Mouse (Mus musculus): Measurements from ENCODE around the gene Axdnd1. TPM values are rescaled to one million over a fixed set of nuclear protein-coding genes. Genes with fewer than 3 reads are reported as not detected.
A peak's percentile ranks its signal among the peaks of the same experiment; 100 is the strongest.
"Not testable (repeated sequence)": the region's sequence is repeated elsewhere in the genome, so short reads cannot be mapped to it uniquely, and the experiment has no call there.

Axdnd1 gene
- polyA plus RNA-seq, 1 experiment, result 0.20 TPM

- WGBS, result under 1% methylated on average over 85 of the region's 85 CpGs
- Histone ChIP-seq H3K4me1 (ENCODE audit: control insufficient read depth, insufficient read depth, low read length) (0 out of 2 replicates have a peak, but pooled peaks cover 3% of the 10 kb centered on the region), H3K4me3 (replicated peaks; ENCODE audit: extremely low read depth, low read depth, low read length) (peak within 1 kb of the TSS; percentile 55)
- TF ChIP-seq POLR2A (IDR thresholded peaks at IDR 0.05; ENCODE audit: borderline replicate concordance, extremely low read depth, low read depth, low read length), result no peak
- TF ChIP-seq CTCF (IDR thresholded peaks at IDR 0.05; ENCODE audit: insufficient read depth, low read length), result no peak
- DNase-seq, result peak; percentile 28
Measured at GRCm38 (mm10) chr1:156302911-156303749, 117.8 kb downstream of the Axdnd1 start, which contains the start of gene Tdrd5. TSS of gene Tdrd5 (minus strand) at chr1:156303664.

GRCm38 (mm10) chr1:156290016-156290415 lies 130.9 kb downstream of the Axdnd1 start:
- 92% methylated on average over 6 of the region's 6 CpGs for WGBS
- TF ChIP-seq CTCF (IDR thresholded peaks at IDR 0.05; ENCODE audit: insufficient read depth, low read length) (no peak), POLR2A (IDR thresholded peaks at IDR 0.05; ENCODE audit: borderline replicate concordance, extremely low read depth, low read depth, low read length) (no peak)
- no peak for DNase-seq
- no peak overlapping the region for H3K4me3 ChIP-seq (replicated peaks; ENCODE audit: extremely low read depth, low read depth, low read length)
- H3K4me1 ChIP-seq (ENCODE audit: control insufficient read depth, insufficient read depth, low read length), result no peaks in the 10 kb centered on the region

GRCm38 (mm10) chr1:156289222-156289587 lies 131.8 kb downstream of the Axdnd1 start:
- H3K4me3 ChIP-seq (replicated peaks; ENCODE audit: extremely low read depth, low read depth, low read length); H3K4me1 ChIP-seq (ENCODE audit: control insufficient read depth, insufficient read depth, low read length); DNase-seq: not testable (repeated sequence)
- 63% methylated on average over 10 of the region's 10 CpGs for WGBS

- no peak overlapping the region for H3K4me3 ChIP-seq (replicated peaks; ENCODE audit: extremely low read depth, low read depth, low read length)
- no peaks in the 10 kb centered on the region for H3K4me1 ChIP-seq (ENCODE audit: control insufficient read depth, insufficient read depth, low read length)
- WGBS, result 75% methylated on average over 9 of the region's 9 CpGs
- no peak for DNase-seq
- TF ChIP-seq CTCF (IDR thresholded peaks at IDR 0.05; ENCODE audit: insufficient read depth, low read length), result no peak
- TF ChIP-seq POLR2A (IDR thresholded peaks at IDR 0.05; ENCODE audit: borderline replicate concordance, extremely low read depth, low read depth, low read length), result no peak
Measured at GRCm38 (mm10) chr1:156288556-156289221, 132.3 kb downstream of the Axdnd1 start.

- 73% methylated on average over 5 of the region's 5 CpGs for WGBS
- TF ChIP-seq CTCF (IDR thresholded peaks at IDR 0.05; ENCODE audit: insufficient read depth, low read length) (no peak), POLR2A (IDR thresholded peaks at IDR 0.05; ENCODE audit: borderline replicate concordance, extremely low read depth, low read depth, low read length) (no peak)
- no peak for DNase-seq
- H3K4me1 ChIP-seq (ENCODE audit: control insufficient read depth, insufficient read depth, low read length), result no peaks in the 10 kb centered on the region
- no peak overlapping the region for H3K4me3 ChIP-seq (replicated peaks; ENCODE audit: extremely low read depth, low read depth, low read length)
Measured at GRCm38 (mm10) chr1:156285541-156285896, 135.4 kb downstream of the Axdnd1 start.

GRCm38 (mm10) chr1:156284851-156285540 lies 136.0 kb downstream of the Axdnd1 start:
- DNase-seq, result no peak
- Histone ChIP-seq H3K4me1 (ENCODE audit: control insufficient read depth, insufficient read depth, low read length) (no peaks in the 10 kb centered on the region), H3K4me3 (replicated peaks; ENCODE audit: extremely low read depth, low read depth, low read length) (no peak overlapping the region)
- WGBS, result 44% methylated on average over 9 of the region's 9 CpGs
- TF ChIP-seq CTCF (IDR thresholded peaks at IDR 0.05; ENCODE audit: insufficient read depth, low read length), result no peak
- TF ChIP-seq POLR2A (IDR thresholded peaks at IDR 0.05; ENCODE audit: borderline replicate concordance, extremely low read depth, low read depth, low read length), result no peak

GRCm38 (mm10) chr1:156284207-156284606 lies 136.8 kb downstream of the Axdnd1 start:
- no peak for DNase-seq
- no peak for TF ChIP-seq POLR2A (IDR thresholded peaks at IDR 0.05; ENCODE audit: borderline replicate concordance, extremely low read depth, low read depth, low read length)
- 63% methylated on average over 10 of the region's 10 CpGs for WGBS
- Histone ChIP-seq H3K4me1 (ENCODE audit: control insufficient read depth, insufficient read depth, low read length) (no peaks in the 10 kb centered on the region), H3K4me3 (replicated peaks; ENCODE audit: extremely low read depth, low read depth, low read length) (no peak overlapping the region)

GRCm38 (mm10) chr1:156280131-156280530 lies 140.8 kb downstream of the Axdnd1 start:
- no peak for TF ChIP-seq CTCF (IDR thresholded peaks at IDR 0.05; ENCODE audit: insufficient read depth, low read length)
- Histone ChIP-seq H3K4me1 (ENCODE audit: control insufficient read depth, insufficient read depth, low read length) (no peaks in the 10 kb centered on the region), H3K4me3 (replicated peaks; ENCODE audit: extremely low read depth, low read depth, low read length) (no peak overlapping the region)
- 71% methylated on average over 7 of the region's 7 CpGs for WGBS
- DNase-seq, result no peak

- WGBS, result 66% methylated on average over 7 of the region's 7 CpGs
- no peak for DNase-seq
- TF ChIP-seq POLR2A (IDR thresholded peaks at IDR 0.05; ENCODE audit: borderline replicate concordance, extremely low read depth, low read depth, low read length) (no peak), CTCF (IDR thresholded peaks at IDR 0.05; ENCODE audit: insufficient read depth, low read length) (no peak)
- Histone ChIP-seq H3K4me1 (ENCODE audit: control insufficient read depth, insufficient read depth, low read length) (no peaks in the 10 kb centered on the region), H3K4me3 (replicated peaks; ENCODE audit: extremely low read depth, low read depth, low read length) (no peak overlapping the region)
Measured at GRCm38 (mm10) chr1:156273647-156274046, 147.3 kb downstream of the Axdnd1 start.

Other genes starting within 250 kb of the Axdnd1 start
- 0.07 and 0.10 TPM in 2 replicates for gene Fam163a, start 216.1 kb downstream of the Axdnd1 start, polyA plus RNA-seq (2012; rRNA removed)
- gene Tdrd5, start 117.5 kb downstream of the Axdnd1 start, polyA plus RNA-seq (2012; rRNA removed), result 0.44 and 0.45 TPM in 2 replicates
- gene Nphs2, start 110.4 kb downstream of the Axdnd1 start, polyA plus RNA-seq (2012; rRNA removed), result 0.06 and 0.08 TPM in 2 replicates
- 1.4 and 6.7 TPM in 2 replicates for gene Gm2000, start 55.1 kb downstream of the Axdnd1 start, polyA plus RNA-seq (2012; rRNA removed)
- gene Soat1, start 53.2 kb upstream of the Axdnd1 start, polyA plus RNA-seq (2012; rRNA removed), result 61.3 and 104 TPM in 2 replicates
- 11.0 and 12.2 TPM in 2 replicates for gene Gm10031, start 102.9 kb upstream of the Axdnd1 start, polyA plus RNA-seq (2012; rRNA removed)
- gene Abl2, start 137.6 kb upstream of the Axdnd1 start, polyA plus RNA-seq (2012; rRNA removed), result 8.2 and 9.8 TPM in 2 replicates